Mouse (Mus musculus): ENCODE results near the gene H60c.

DNA sequence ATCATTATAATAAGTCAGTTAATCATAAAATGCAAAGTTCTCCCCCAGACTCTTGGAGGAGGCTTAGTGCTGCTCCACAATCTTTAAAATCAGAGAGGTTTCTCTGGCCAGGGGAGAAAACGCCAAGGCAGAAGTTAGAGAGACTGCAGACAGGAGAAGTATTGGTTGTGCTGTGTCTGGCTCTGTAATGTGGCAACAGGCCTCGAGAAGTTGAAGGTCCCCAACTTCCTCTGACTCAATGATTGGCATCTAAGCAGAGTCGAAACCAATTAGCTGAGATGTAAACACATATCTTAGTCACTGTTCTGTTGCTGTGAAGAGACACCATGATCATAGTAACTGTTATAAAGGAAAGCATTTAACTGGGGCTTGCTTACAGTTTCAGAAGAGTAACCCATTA is 6.5 kb upstream of the H60c start:
- no peak for TF ChIP-seq CTCF (IDR thresholded peaks at IDR 0.05; ENCODE audit: borderline replicate concordance, control insufficient read depth, extremely low read depth, insufficient read depth, low read length, poor library complexity)
- no peak for TF ChIP-seq POLR2A (IDR thresholded peaks at IDR 0.05; ENCODE audit: control insufficient read depth, extremely low read depth, insufficient read depth, low read length, poor library complexity)
